Mouse (Mus musculus): ENCODE results near the gene Tpcn1.

The Tpcn1 gene

GRCm38 (mm10) chr5:120588569-120589094 lies at the start of gene Tpcn1, which contains the start of gene Iqcd:
Tpcn1 (minus strand) TSS chr5:120588673.
Iqcd (plus strand) TSS chr5:120589016.
- in situ Hi-C loops (cut with MboI, MseI) = no loop called here

GRCm38 (mm10) chr5:120635633-120636032 lies 47.2 kb upstream of the Tpcn1 start:
- in situ Hi-C loops (cut with MboI, MseI) = no loop called here

- in situ Hi-C loops (cut with MboI, MseI) = no loop called here
Measured at GRCm38 (mm10) chr5:120634860-120635259, 46.4 kb upstream of the Tpcn1 start.

- in situ Hi-C loops (cut with MboI, MseI) = no loop called here
Measured at GRCm38 (mm10) chr5:120634131-120634530, 45.7 kb upstream of the Tpcn1 start, which contains the start of gene Cfap73. Cfap73 (minus strand) TSS chr5:120634235.

GRCm38 (mm10) chr5:120631892-120632291 lies 43.4 kb upstream of the Tpcn1 start:
- in situ Hi-C loops (cut with MboI, MseI) = no loop called here

GRCm38 (mm10) chr5:120631128-120631527 lies 42.7 kb upstream of the Tpcn1 start:
- in situ Hi-C loops (cut with MboI, MseI) = no loop called here

- in situ Hi-C loops (cut with MboI, MseI) = no loop called here
Measured at GRCm38 (mm10) chr5:120628624-120629023, 40.2 kb upstream of the Tpcn1 start.

- in situ Hi-C loops (cut with MboI, MseI) = no loop called here
Measured at GRCm38 (mm10) chr5:120627515-120628300, 39.2 kb upstream of the Tpcn1 start.

- in situ Hi-C loops (cut with MboI, MseI) = no loop called here
Measured at GRCm38 (mm10) chr5:120626399-120626798, 37.9 kb upstream of the Tpcn1 start.

- in situ Hi-C loops (cut with MboI, MseI) = loop anchor here (5.0 kb wide), 2 partner anchors 38 to 88 kb away; partner anchors contain the start of gene Dtx1
Measured at GRCm38 (mm10) chr5:120624427-120624826, 36.0 kb upstream of the Tpcn1 start.

GRCm38 (mm10) chr5:120622198-120622851 lies 33.9 kb upstream of the Tpcn1 start:
- in situ Hi-C loops (cut with MboI, MseI) = loop anchor here (5.0 kb wide), 2 partner anchors 40 to 90 kb away; partner anchors contain the start of gene Dtx1

- in situ Hi-C loops (cut with MboI, MseI) = loop anchor here (5.0 kb wide), 2 partner anchors 40 to 90 kb away; partner anchors contain the start of gene Dtx1
Measured at GRCm38 (mm10) chr5:120621846-120622197, 33.3 kb upstream of the Tpcn1 start.

GRCm38 (mm10) chr5:120621078-120621765 lies 32.7 kb upstream of the Tpcn1 start:
- in situ Hi-C loops (cut with MboI, MseI) = loop anchor here (5.0 kb wide), 2 partner anchors 41 to 91 kb away; partner anchors contain the start of gene Dtx1

- in situ Hi-C loops (cut with MboI, MseI) = loop anchor here (5.0 kb wide), 2 partner anchors 42 to 92 kb away; partner anchors contain the start of gene Dtx1
Measured at GRCm38 (mm10) chr5:120620375-120621077, 32.1 kb upstream of the Tpcn1 start.

GRCm38 (mm10) chr5:120619201-120619600 lies 30.7 kb upstream of the Tpcn1 start:
- in situ Hi-C loops (cut with MboI, MseI) = no loop called here

GRCm38 (mm10) chr5:120618778-120619177 lies 30.3 kb upstream of the Tpcn1 start:
- in situ Hi-C loops (cut with MboI, MseI) = no loop called here

GRCm38 (mm10) chr5:120615903-120616302 lies 27.4 kb upstream of the Tpcn1 start:
- in situ Hi-C loops (cut with MboI, MseI) = no loop called here

GRCm38 (mm10) chr5:120612822-120613604 lies 24.5 kb upstream of the Tpcn1 start:
- in situ Hi-C loops (cut with MboI, MseI) = no loop called here

- in situ Hi-C loops (cut with MboI, MseI) = no loop called here
Measured at GRCm38 (mm10) chr5:120612442-120612821, 24.0 kb upstream of the Tpcn1 start, which contains the start of the genes Rita1 and Ddx54. Rita1 (minus strand) TSS chr5:120612589. Ddx54 (plus strand) TSS chr5:120612739.

GRCm38 (mm10) chr5:120611416-120611815 lies 22.9 kb upstream of the Tpcn1 start:
- in situ Hi-C loops (cut with MboI, MseI) = no loop called here

All from T-helper 1 cell (primary cell).